Mouse (Mus musculus) hindbrain, postnatal 0 days (tissue): ENCODE data around the gene Ubfd1. TPM values are rescaled to one million over a fixed set of nuclear protein-coding genes. Genes with fewer than 3 reads are reported as not detected.

Source experiments
- ATAC-seq: fragments of 200-750 bp; cut with Nextera tagmentation; 2 replicates; pipeline ENCODE4 v1.8.0; 2017; ENCODE audit warnings: mild to moderate bottlenecking, moderate TSS enrichment, moderate library complexity
- DNase-seq: peaks from one replicate; pipeline ENCODE4 v3.0.0-alpha.2; 2015; ENCODE audit warnings: low spot score
- H3K27ac ChIP-seq: fragments of 300-500 bp; sonication (generic); 2 replicates; pipeline ENCODE4 v1.5.1; 2014; ENCODE audit warnings: mild to moderate bottlenecking
- H3K27me3 ChIP-seq: fragments of 300-500 bp; sonication (generic); 2 replicates; pipeline ENCODE4 v1.6.1; 2014; ENCODE audit warnings: low read length, mixed read lengths; ENCODE audit not compliant: insufficient read depth
- H3K36me3 ChIP-seq: fragments of 300-500 bp; sonication (generic); 2 replicates; pipeline ENCODE4 v1.6.1; 2014; ENCODE audit warnings: low read length, mixed read lengths; ENCODE audit not compliant: insufficient read depth
- H3K4me1 ChIP-seq: fragments of 300-500 bp; sonication (generic); 2 replicates; pipeline ENCODE4 v1.6.1; 2014; ENCODE audit warnings: antibody characterized with exemption, low read length, mixed read lengths; ENCODE audit not compliant: insufficient read depth
- H3K4me2 ChIP-seq: fragments of 300-500 bp; sonication (generic); 2 replicates; pipeline ENCODE4 v1.6.1; 2014; ENCODE audit warnings: low read depth, mild to moderate bottlenecking, low read length, moderate library complexity, mixed read lengths
- H3K4me3 ChIP-seq: fragments of 300-500 bp; sonication (generic); 2 replicates; pipeline ENCODE4 v1.5.1; 2014; ENCODE audit warnings: low read length
- H3K9ac ChIP-seq: fragments of 300-500 bp; sonication (generic); replicated peaks from 2 replicates; pipeline ENCODE4 v1.6.1; 2014; ENCODE audit warnings: mild to moderate bottlenecking, low read length, moderate library complexity, mixed read lengths
- H3K9me3 ChIP-seq: fragments of 300-500 bp; sonication (generic); 2 replicates; pipeline ENCODE4 v1.6.1; 2016; ENCODE audit warnings: low read length, mixed read lengths
- CTCF ChIP-seq: IDR thresholded peaks from 2 replicates; pipeline ENCODE4 v1.5.1; 2016; ENCODE audit warnings: antibody characterized with exemption, control low read depth, low read depth
- WGBS: fragments of 180-500 bp; shearing (Covaris S2); extraction: QIAGEN DNeasy Blood & Tissue Kit; methylation state at CpG from one replicate; pipeline ENCODE4 v1.1.7; 2014; 5-methylcytosine and 5-hydroxymethylcytosine counted together
- polyA plus RNA-seq: library from polyadenylated mRNA; unstranded; fragments of >200 nt; fragmentation: Nextera tagmentation; extraction: Ambion mirVana; gene quantifications from 2 replicates; pipeline ENCODE4 v1.2.1, GENCODE M21; 2015
- total RNA-seq: library from RNA; depleted of rRNA; stranded (reverse); fragments of >200 nt; gene quantifications from 2 replicates; pipeline ENCODE4 v1.2.3, GENCODE M21; 2014; rRNA removed

The Ubfd1 gene
- 127 and 130 TPM in 2 replicates for total RNA-seq
- polyA plus RNA-seq = 59.0 and 60.7 TPM in 2 replicates

- Histone ChIP-seq H3K27me3 (no peaks in the 10 kb centered on the region), H3K9ac (peak within 1 kb of the TSS; percentile 96), H3K9me3 (no peaks in the 10 kb centered on the region), H3K36me3 (peaks cover 15% of the 10 kb centered on the region), H3K27ac (peak within 1 kb of the TSS; percentile 93), H3K4me3 (peak within 1 kb of the TSS; percentile 100), H3K4me2 (peak within 1 kb of the TSS; percentile 82), H3K4me1 (peaks cover 11% of the 10 kb centered on the region)
- peak; percentile 17 for TF ChIP-seq CTCF
- ATAC-seq (peak; percentile 99), DNase-seq (peak; percentile 98)
- WGBS = under 1% methylated on average over 56 of the region's 60 CpGs
Measured at GRCm38 (mm10) chr7:122066945-122067516, at the start of gene Ubfd1, which contains the start of gene Ears2. Ubfd1 (plus strand) TSS chr7:122067175. Ears2 (minus strand) TSS chr7:122067263.

- no peak for ATAC-seq
- DNase-seq = no peak
- H3K4me1 ChIP-seq = peaks cover 19% of the 10 kb centered on the region
Measured at GRCm38 (mm10) chr7:122018247-122018646, 48.7 kb upstream of the Ubfd1 start.

GRCm38 (mm10) chr7:122018978-122019377, 48.0 kb upstream of the Ubfd1 start:
- Histone ChIP-seq H3K4me2 (peak overlapping the region; percentile 75), H3K9me3 (no peaks in the 10 kb centered on the region), H3K36me3 (no peaks in the 10 kb centered on the region), H3K4me1 (peaks cover 19% of the 10 kb centered on the region), H3K4me3 (no peak overlapping the region), H3K27me3 (no peaks in the 10 kb centered on the region), H3K27ac (no peak overlapping the region), H3K9ac (no peak overlapping the region)
- DNase-seq (no peak), ATAC-seq (no peak)
- TF ChIP-seq CTCF = no peak
- 85% methylated on average over 7 of the region's 7 CpGs for WGBS

More at GRCm38 (mm10) chr7:122018247-122018646, 48.7 kb upstream of the Ubfd1 start:
- Histone ChIP-seq H3K4me2 (peak overlapping the region; percentile 75), H3K4me3 (no peak overlapping the region), H3K9ac (no peak overlapping the region), H3K27ac (no peak overlapping the region), H3K27me3 (no peaks in the 10 kb centered on the region), H3K36me3 (no peaks in the 10 kb centered on the region), H3K9me3 (no peaks in the 10 kb centered on the region)
- no peak for TF ChIP-seq CTCF
- 77% methylated on average over 3 of the region's 3 CpGs for WGBS

GRCm38 (mm10) chr7:122020273-122020666, 46.7 kb upstream of the Ubfd1 start:
- Histone ChIP-seq H3K27me3 (no peaks in the 10 kb centered on the region), H3K4me3 (peak overlapping the region; percentile 86), H3K36me3 (no peaks in the 10 kb centered on the region), H3K9me3 (no peaks in the 10 kb centered on the region), H3K27ac (peak overlapping the region; percentile 93), H3K4me2 (peak overlapping the region; percentile 75), H3K4me1 (peaks cover 18% of the 10 kb centered on the region), H3K9ac (peak overlapping the region; percentile 86)
- DNase-seq (peak; percentile 56), ATAC-seq (peak; percentile 57)
- no peak for TF ChIP-seq CTCF
- WGBS = 1% methylated on average over 6 of the region's 6 CpGs

GRCm38 (mm10) chr7:122020667-122021354, 46.2 kb upstream of the Ubfd1 start, which contains the start of gene Gga2:
Gga2 (minus strand) TSS chr7:122021222.
- H3K9me3 ChIP-seq = no peaks in the 10 kb centered on the region
- peak within 1 kb of the TSS; percentile 93 for H3K27ac ChIP-seq
- peak within 1 kb of the TSS; percentile 86 for H3K9ac ChIP-seq
- peaks cover 12% of the 10 kb centered on the region for H3K4me1 ChIP-seq
- no peak for TF ChIP-seq CTCF
- ATAC-seq (peak; percentile 90), DNase-seq (peak; percentile 95)
- H3K27me3 ChIP-seq = no peaks in the 10 kb centered on the region
- H3K36me3 ChIP-seq = no peaks in the 10 kb centered on the region
- WGBS = 0% methylated on average over 46 of the region's 50 CpGs
- H3K4me3 ChIP-seq = peak within 1 kb of the TSS; percentile 86
- peak within 1 kb of the TSS; percentile 75 for H3K4me2 ChIP-seq

GRCm38 (mm10) chr7:122022131-122022530, 44.8 kb upstream of the Ubfd1 start:
- TF ChIP-seq CTCF = no peak
- DNase-seq (no peak), ATAC-seq (no peak)
- no peaks in the 10 kb centered on the region for H3K36me3 ChIP-seq
- no peak overlapping the region for H3K9ac ChIP-seq
- WGBS = 89% methylated on average over 2 of the region's 2 CpGs
- no peaks in the 10 kb centered on the region for H3K27me3 ChIP-seq
- H3K9me3 ChIP-seq = no peaks in the 10 kb centered on the region
- H3K4me3 ChIP-seq = no peak overlapping the region
- H3K4me2 ChIP-seq = no peak overlapping the region
- no peak overlapping the region for H3K27ac ChIP-seq
- peaks cover 12% of the 10 kb centered on the region for H3K4me1 ChIP-seq

- no peak for TF ChIP-seq CTCF
- no peaks in the 10 kb centered on the region for H3K9me3 ChIP-seq
- no peak overlapping the region for H3K9ac ChIP-seq
- no peaks in the 10 kb centered on the region; the same call in 1 of the 2 replicates for H3K36me3 ChIP-seq
- no peaks in the 10 kb centered on the region for H3K27me3 ChIP-seq
- ATAC-seq (no peak), DNase-seq (no peak)
- H3K27ac ChIP-seq = no peak overlapping the region
- H3K4me2 ChIP-seq = no peak overlapping the region
- 69% methylated on average over 3 of the region's 3 CpGs for WGBS
- H3K4me3 ChIP-seq = no peak overlapping the region
- no peaks in the 10 kb centered on the region for H3K4me1 ChIP-seq
Measured at GRCm38 (mm10) chr7:122033371-122033770, 33.6 kb upstream of the Ubfd1 start.
